Mouse (Mus musculus) T-helper 17 cell (primary cell): Measurements from ENCODE around the gene 1810062G17Rik.

ENCODE experiments used
- in situ Hi-C, 2 experiments: fragments of 300-600 bp; cut with MboI, MseI; formaldehyde crosslinking; loops; 1 replicate in 1 of 2; 2 replicates in 1 of 2; pipeline ENCODE4 v1.15.1; 2025; ENCODE audit warnings: high pct_unique_total_duplicates in 2 of 2

1810062G17Rik gene

GRCm38 (mm10) chr3:36498224-36498623 is 22.5 kb downstream of the 1810062G17Rik start:
- in situ Hi-C loops: loop anchor here in 1 of 2 experiments (25.0 kb wide), 1 partner anchor 811 kb away; no protein-coding TSS in a partner anchor

DNA sequence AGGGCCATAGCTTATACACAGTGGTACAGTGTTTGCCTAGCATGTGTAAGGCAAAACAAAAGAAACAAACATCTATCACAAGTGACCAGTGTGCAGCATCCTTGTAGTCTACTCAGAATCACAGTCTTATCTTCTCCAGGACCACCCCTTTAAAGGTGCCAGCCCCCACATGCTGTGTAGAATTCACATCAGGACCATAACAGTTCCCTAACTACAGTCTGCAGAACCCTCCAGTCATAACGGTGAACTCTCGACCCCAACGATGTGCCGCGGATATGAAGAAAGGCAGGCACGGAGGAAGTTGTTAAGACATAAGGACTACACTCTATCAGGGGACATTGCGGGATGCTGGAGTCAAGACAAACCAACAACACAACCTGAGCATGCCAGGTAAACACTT is 23.7 kb downstream of the 1810062G17Rik start:
- in situ Hi-C loops: loop anchor here in 1 of 2 experiments (25.0 kb wide), 1 partner anchor 812 kb away; no protein-coding TSS in a partner anchor

- in situ Hi-C loops: loop anchor here in 1 of 2 experiments (5.0 kb wide), 2 partner anchors 64 to 289 kb away; no protein-coding TSS in a partner anchor
Observed at GRCm38 (mm10) chr3:36500976-36501375, 25.2 kb downstream of the 1810062G17Rik start.

GRCm38 (mm10) chr3:36501546-36501945 is 25.8 kb downstream of the 1810062G17Rik start:
- in situ Hi-C loops: loop anchor here in 1 of 2 experiments (5.0 kb wide), 2 partner anchors 64 to 289 kb away; no protein-coding TSS in a partner anchor

GRCm38 (mm10) chr3:36505306-36505705 is 29.6 kb downstream of the 1810062G17Rik start:
- in situ Hi-C loops: no loop called here

GRCm38 (mm10) chr3:36505809-36506735 is 30.3 kb downstream of the 1810062G17Rik start:
- in situ Hi-C loops: no loop called here

- in situ Hi-C loops: no loop called here
Observed at GRCm38 (mm10) chr3:36511491-36511890, 35.8 kb downstream of the 1810062G17Rik start.

GRCm38 (mm10) chr3:36516196-36516595 is 40.5 kb downstream of the 1810062G17Rik start:
- in situ Hi-C loops: no loop called here

DNA sequence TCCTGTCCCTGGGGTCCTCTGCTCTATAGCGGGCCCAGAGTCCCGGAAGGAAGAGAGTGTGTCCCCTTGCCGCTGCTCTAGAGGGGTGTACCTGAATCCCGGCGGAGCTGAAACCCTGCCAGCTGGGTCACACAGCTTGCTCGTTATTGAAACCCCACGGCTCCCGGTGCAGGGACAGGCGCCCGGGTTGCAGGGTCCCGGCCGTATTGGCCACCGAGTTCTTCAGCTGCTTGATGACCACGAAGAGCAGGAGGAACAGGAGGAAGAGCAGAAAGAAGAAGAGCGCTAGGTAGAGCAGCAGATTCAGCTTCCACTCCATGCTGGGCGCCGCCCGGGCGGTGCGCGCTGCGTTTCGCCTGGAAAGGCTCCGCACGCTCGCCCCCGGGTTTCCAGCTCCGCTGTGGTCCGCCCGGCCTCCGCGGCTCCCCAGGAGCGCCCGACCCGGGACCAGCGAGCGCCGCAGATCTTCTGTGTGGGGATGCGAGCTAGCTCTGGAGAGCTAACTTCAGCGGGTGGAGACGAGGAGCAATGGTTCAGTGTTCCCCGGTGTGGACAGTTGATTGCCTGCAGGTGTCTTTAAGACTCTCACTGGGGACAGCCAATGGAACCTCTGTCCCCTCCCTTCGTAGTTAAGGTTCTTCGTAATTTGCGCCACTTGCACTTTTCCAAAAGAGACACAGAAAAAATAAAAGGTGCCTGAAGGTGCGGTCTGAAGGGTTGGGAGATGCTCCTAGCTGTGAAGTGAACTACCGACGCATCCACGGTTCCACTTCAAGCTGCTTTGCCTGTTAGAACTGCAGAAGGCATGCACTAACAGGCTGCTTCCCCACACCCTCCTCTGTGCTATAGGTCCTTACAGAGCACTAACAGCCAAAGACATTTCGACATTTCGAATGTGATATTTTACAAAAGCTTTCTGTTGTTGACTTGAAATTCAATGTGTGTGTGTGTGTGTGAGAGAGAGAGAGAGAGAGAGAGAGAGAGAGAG is 45.6 kb downstream of the 1810062G17Rik start, which contains the start of gene Gm11549:
Gm11549 (minus strand) TSS at position 741 of the 988 bp plus-strand sequence.
- in situ Hi-C loops: no loop called here

DNA sequence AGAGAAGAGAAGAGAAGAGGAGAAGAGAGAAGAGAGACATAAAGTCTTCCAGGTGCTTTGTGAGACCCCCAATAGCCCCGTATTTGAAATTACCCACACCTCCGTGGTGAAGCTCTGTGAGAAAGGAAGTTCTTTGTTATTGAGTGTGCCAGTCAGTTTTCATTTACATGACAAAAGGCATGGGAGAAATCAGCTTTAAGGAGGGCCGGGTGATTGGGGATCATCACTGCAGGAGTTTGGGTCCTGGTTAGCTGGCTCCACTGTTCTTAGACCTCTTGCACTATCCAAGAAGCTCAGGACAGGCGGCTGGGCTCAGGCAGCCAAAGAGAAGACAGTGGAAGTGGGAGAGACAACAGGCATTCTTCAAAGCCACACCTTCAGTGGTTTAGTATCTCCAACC is 46.4 kb downstream of the 1810062G17Rik start:
- in situ Hi-C loops: no loop called here

- in situ Hi-C loops: no loop called here
Observed at GRCm38 (mm10) chr3:36524466-36524865, 48.7 kb downstream of the 1810062G17Rik start.

DNA sequence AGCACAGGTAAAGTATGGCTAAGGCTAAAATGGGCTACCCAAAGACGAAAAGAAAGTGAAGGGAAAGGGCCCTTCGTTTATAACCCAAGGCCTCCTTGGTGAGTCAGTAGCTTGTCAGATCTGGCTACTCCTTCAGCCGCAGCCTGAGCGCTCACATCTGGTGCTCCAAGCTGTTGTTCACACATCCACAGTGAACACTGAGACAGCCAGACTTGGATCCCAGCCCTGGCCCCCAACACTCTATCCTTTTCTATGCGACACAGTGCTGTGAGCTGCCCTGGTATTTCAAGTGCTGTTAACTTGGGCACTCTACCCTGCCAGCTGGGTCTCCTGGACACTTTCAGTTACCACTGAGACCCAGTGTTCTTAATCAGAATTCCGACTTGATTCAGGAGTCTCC is 54.6 kb downstream of the 1810062G17Rik start:
- in situ Hi-C loops: no loop called here

- in situ Hi-C loops: no loop called here
Observed at GRCm38 (mm10) chr3:36530781-36531180, 55.0 kb downstream of the 1810062G17Rik start.

GRCm38 (mm10) chr3:36531242-36531641 is 55.5 kb downstream of the 1810062G17Rik start:
- in situ Hi-C loops: no loop called here
